Mouse (Mus musculus) erythroblast, embryonic 14.5 days (primary cell): ENCODE data around the gene Setd6.

ENCODE experiments used
- GATA1 ChIP-seq: IDR thresholded peaks from 2 replicates; pipeline ENCODE4 v1.6.1; 2012; ENCODE audit warnings: low read length, inconsistent platforms, mixed read lengths
- TAL1 ChIP-seq: IDR thresholded peaks from 3 replicates; pipeline ENCODE4 v1.6.1; 2012; ENCODE audit warnings: low read length, inconsistent platforms, mixed read lengths

GRCm38 (mm10) chr8:95760323-95760722 is 44.6 kb downstream of the Setd6 start:
- no peak for TF ChIP-seq GATA1
- TF ChIP-seq TAL1, result no peak
